Mouse (Mus musculus) cerebellum, adult 2 months (tissue): ENCODE data around the gene Kif12.

Source experiments
- CTCF ChIP-seq: fragments of 200-500 bp; IDR thresholded peaks from 2 replicates; pipeline ENCODE4 v1.5.1; 2011; ENCODE audit warnings: low read depth, mild to moderate bottlenecking, control low read depth, low read length, moderate library complexity, borderline replicate concordance; ENCODE audit not compliant: insufficient read depth
- POLR2A ChIP-seq: fragments of 200-500 bp; IDR thresholded peaks from 2 replicates; pipeline ENCODE4 v1.6.1; 2011; ENCODE audit warnings: low read length, control low read depth, borderline replicate concordance; ENCODE audit not compliant: insufficient read depth

- TF ChIP-seq POLR2A (no peak), CTCF (no peak)
These were observed 31.9 kb upstream of the Kif12 start for GRCm38 (mm10) chr4:63203874-63204273.
